Comparison of ENCODE assay signal across 31 mouse cellular contexts in genomic region chr3:98160330-98160729, GRCm38 (mm10). TPM values are rescaled to one million over a fixed set of nuclear protein-coding genes. Genes with fewer than 3 reads are reported as not detected.
A peak's percentile ranks its signal among the peaks of the same experiment; 100 is the strongest.
DNase-seq lines count a peak whose midpoint lies in the region; TF ChIP-seq lines count a peak whose summit lies in the region.
"Had no signal": no experiment of that assay in that cellular context is flagged by ENCODE, and none has a peak within 500 bp of the region (broad histone marks: within the 10 kb centered on the region; RNA-seq: fewer than 3 reads in every experiment).

Adam30 (plus strand) TSS chr3:98160630.

- H3K4me1 ChIP-seq in testis, adult 2 months (ENCODE audit: control insufficient read depth, insufficient read depth, low read length) = peaks cover 4% of the 10 kb centered on the region; the same call in 1 of the 2 replicates
- H3K4me1 ChIP-seq: embryonic facial prominence, embryonic 15.5 days; forebrain, embryonic 13.5 days; forebrain, embryonic 15.5 days had no signal

- no peak for DNase-seq in testis, postnatal 10 days (ENCODE audit: low spot score)
- DNase-seq in R1 (ENCODE audit: low read depth, low spot score) = peak; percentile 23
- DNase-seq in testis, postnatal 14 days (ENCODE audit: low spot score) = peak; percentile 19
- DNase-seq in adrenal gland, postnatal 36 days = no peak
- no peak for DNase-seq in left cerebral cortex, adult 18-20 months (ENCODE audit: low spot score in 2 of 2)
- DNase-seq: adrenal gland, adult 8-10 months; adrenal gland, postnatal 14 days; B cell, adult 2 months; cerebellum, adult 11 months; cerebellum, adult 18-20 months; cerebellum, adult 8-10 months; cerebellum, adult 9-11 months; cerebellum, postnatal 14 days; cerebellum, postnatal 36 days; embryo, embryonic 11 days; forebrain, postnatal 0 days had no signal

- TF ChIP-seq CTCF in testis, adult 2 months (IDR thresholded peaks at IDR 0.05; ENCODE audit: control insufficient read depth, insufficient read depth, insufficient replicate concordance, low read depth, low read length) = no peak

- H3K27ac ChIP-seq in testis, adult 2 months (ENCODE audit: control insufficient read depth, insufficient read depth, low read depth, low read length) = peak within 1 kb of the TSS; percentile 86
- H3K27ac ChIP-seq: embryonic facial prominence, embryonic 13.5 days; embryonic facial prominence, embryonic 15.5 days; forebrain, embryonic 10.5 days; forebrain, embryonic 13.5 days; forebrain, embryonic 15.5 days had no signal

- peak within 1 kb of the TSS; percentile 90 for H3K4me3 ChIP-seq in testis, adult 2 months (ENCODE audit: control insufficient read depth, low read depth, low read length)
- H3K4me3 ChIP-seq: embryonic facial prominence, embryonic 13.5 days; embryonic facial prominence, embryonic 15.5 days; erythroblast, embryonic 14.5 days; forebrain, embryonic 10.5 days; forebrain, embryonic 13.5 days; forebrain, embryonic 15.5 days had no signal

- no peaks in the 10 kb centered on the region for H3K36me3 ChIP-seq in testis, adult 2 months (ENCODE audit: control insufficient read depth, insufficient read depth, low read length)
- H3K36me3 ChIP-seq: embryonic facial prominence, embryonic 13.5 days; embryonic facial prominence, embryonic 15.5 days; forebrain, embryonic 10.5 days; forebrain, embryonic 15.5 days had no signal

- peak; percentile 62 for TF ChIP-seq POLR2A in testis, adult 2 months (IDR thresholded peaks at IDR 0.05; ENCODE audit: control insufficient read depth, low read depth, low read length)

- no peaks in the 10 kb centered on the region for H3K27me3 ChIP-seq in testis, adult 2 months (ENCODE audit: control insufficient read depth, insufficient read depth, low read length)
- H3K27me3 ChIP-seq: CH12.LX; embryonic facial prominence, embryonic 13.5 days; embryonic facial prominence, embryonic 15.5 days; forebrain, embryonic 13.5 days; forebrain, embryonic 15.5 days; Patski had no signal

RNA-seq across cellular contexts. Expression of gene Adam30, which starts in this region (rescaled TPM):
- 30.2 and 45.1 TPM in 2 replicates for polyA plus RNA-seq in testis, adult 2 months (2012; rRNA removed)
- not detected for total RNA-seq in adrenal gland, postnatal 36 days (2021)
- not detected for total RNA-seq in left cerebral cortex, adult 18-20 months (2021)
- total RNA-seq: adrenal gland, adult 18-20 months; adrenal gland, adult 8-10 months; adrenal gland, postnatal 14 days; adrenal gland, postnatal 4 days; CH12.LX; forebrain, postnatal 0 days had no signal
- polyA plus RNA-seq: activated CD4-positive, CD25-positive, alpha-beta regulatory T cell, adult 4 months; brain, embryonic 14.5 days; CD4-positive, CD25-positive, alpha-beta regulatory T cell, adult 4 months; embryonic facial prominence, embryonic 11.5 days; embryonic facial prominence, embryonic 13.5 days; embryonic facial prominence, embryonic 15.5 days; erythroblast, embryonic 14.5 days; forebrain, embryonic 10.5 days; forebrain, embryonic 13.5 days; forebrain, embryonic 15.5 days; forebrain, postnatal 0 days had no signal

Comparison
In these comparisons a context has a peak if more than half of its experiments do, and no peak if none do; other contexts are left out.
1. DNase-seq: peak in R1 (single experiment) and testis, postnatal 14 days (single experiment); none in testis, postnatal 10 days (single experiment), adrenal gland, postnatal 36 days (0 of 2) and left cerebral cortex, adult 18-20 months (0 of 2).